Mouse (Mus musculus) megakaryocyte, adult 5-6 weeks (primary cell): ENCODE measurements around the gene Nup98. TPM values are rescaled to one million over a fixed set of nuclear protein-coding genes. Genes with fewer than 3 reads are reported as not detected.

Source experiments
- ATAC-seq: 2 replicates; pipeline ENCODE4 v1.8.0; 2016; ENCODE audit warnings: mild to moderate bottlenecking, inconsistent platforms; ENCODE audit not compliant: poor library complexity, severe bottlenecking
- total RNA-seq, 2 experiments: library from RNA; stranded (forward) in 1 of 2; stranded (reverse) in 1 of 2; fragments of 153-499, 151-499 nt in 1 of 2; fragments of 221-1000, 200-1000 nt in 1 of 2; gene quantifications; 2 replicates each; pipeline versions ENCODE4 v1.2.3 to v1.2.4; 2015 to 2017

The Nup98 gene
- total RNA-seq, 2 experiments from 2014 or later = 39.4 to 60.6 TPM

DNA sequence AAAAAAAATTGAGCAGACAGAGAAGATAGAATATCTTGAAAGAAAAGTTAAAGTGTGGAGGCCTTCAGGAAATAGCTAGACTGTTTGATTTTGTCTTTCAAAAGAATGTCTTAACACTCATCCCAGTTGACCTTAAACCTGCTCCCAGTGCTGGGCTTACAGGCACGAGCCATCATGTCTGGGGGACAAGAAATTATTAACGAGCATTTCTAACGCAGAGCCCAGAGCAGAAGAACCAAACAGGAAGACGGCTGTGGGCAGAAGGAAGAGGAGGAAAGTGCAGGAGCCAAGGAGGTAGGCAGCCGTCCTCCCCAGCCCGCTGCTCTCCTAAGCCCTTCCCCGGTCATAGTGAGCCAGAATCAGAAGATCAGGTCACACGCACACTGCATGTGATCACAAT lies 129.7 kb downstream of the Nup98 start:
- no peak for ATAC-seq

DNA sequence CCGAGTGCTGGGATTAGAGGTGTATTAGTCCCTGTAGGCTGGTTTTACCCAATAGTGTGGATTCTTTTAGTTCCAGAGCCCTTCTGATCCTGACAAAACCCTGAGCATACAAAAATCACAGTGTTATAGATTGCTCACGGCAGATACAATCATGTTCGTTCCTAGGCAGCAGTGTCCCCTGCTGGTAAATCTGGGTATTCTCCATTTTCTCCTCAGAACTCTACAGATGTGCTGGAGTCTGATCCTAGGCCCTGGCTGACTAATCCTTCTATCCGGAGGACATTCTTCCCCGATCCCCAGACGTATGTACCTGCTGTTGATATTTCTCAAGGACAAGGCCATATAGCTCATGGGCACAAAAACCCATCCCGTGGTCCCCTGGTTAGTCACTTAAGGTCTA lies 131.5 kb downstream of the Nup98 start:
- ATAC-seq = no peak

GRCm38 (mm10) chr7:102076714-102077296 lies 133.2 kb downstream of the Nup98 start:
- peak; percentile 43 for ATAC-seq

Other genes starting within 250 kb of the Nup98 start
- gene Il18bp, start 191.5 kb downstream of the Nup98 start, total RNA-seq (2015) = 8.8 and 11.1 TPM in 2 replicates
- gene Il18bp, start 191.5 kb downstream of the Nup98 start, total RNA-seq (2017) = 4.9 and 5.4 TPM in 2 replicates
- 13.3 and 14.9 TPM in 2 replicates for gene Rnf121, start 144.7 kb downstream of the Nup98 start, total RNA-seq (2015)
- 10.5 and 11.0 TPM in 2 replicates for gene Rnf121, start 144.7 kb downstream of the Nup98 start, total RNA-seq (2017)
- 7.1 and 9.5 TPM in 2 replicates for gene Xndc1, start 144.7 kb downstream of the Nup98 start, total RNA-seq (2015)
- gene Xndc1, start 144.7 kb downstream of the Nup98 start, total RNA-seq (2017) = 13.0 and 15.4 TPM in 2 replicates
- gene Xntrpc, start 144.5 kb downstream of the Nup98 start, total RNA-seq (2015) = 0.39 and 0.40 TPM in 2 replicates
- gene Xntrpc, start 144.5 kb downstream of the Nup98 start, total RNA-seq (2017) = not detected in 2 replicates
- gene Trpc2, start 127.1 kb downstream of the Nup98 start, total RNA-seq (2015) = 0.41 TPM in 1 of 2 replicates, not detected in the other
- gene Trpc2, start 127.1 kb downstream of the Nup98 start, total RNA-seq (2017) = 0.20 and 0.37 TPM in 2 replicates
- not detected in 2 replicates for gene Art1, start 108.4 kb downstream of the Nup98 start, total RNA-seq (2015)
- not detected in 2 replicates for gene Art1, start 108.4 kb downstream of the Nup98 start, total RNA-seq (2017)
- gene Art5, start 100.7 kb downstream of the Nup98 start, total RNA-seq (2015) = 0.20 TPM in 1 of 2 replicates, not detected in the other
- gene Art5, start 100.7 kb downstream of the Nup98 start, total RNA-seq (2017) = not detected in 2 replicates
- gene Chrna10, start 93.3 kb downstream of the Nup98 start, total RNA-seq (2015) = not detected in 2 replicates
- gene Chrna10, start 93.3 kb downstream of the Nup98 start, total RNA-seq (2017) = not detected in 2 replicates
- gene Pgap2, start within 50 bp of the Nup98 start, total RNA-seq (2015) = 32.7 and 38.7 TPM in 2 replicates
- gene Pgap2, start within 50 bp of the Nup98 start, total RNA-seq (2017) = 19.7 and 20.0 TPM in 2 replicates
- gene Rhog, start 45.9 kb upstream of the Nup98 start, total RNA-seq (2015) = 359 and 397 TPM in 2 replicates
- gene Rhog, start 45.9 kb upstream of the Nup98 start, total RNA-seq (2017) = 89.0 and 112 TPM in 2 replicates
- gene Stim1, start 57.6 kb upstream of the Nup98 start, total RNA-seq (2015) = 28.0 and 28.8 TPM in 2 replicates
- 35.5 and 59.3 TPM in 2 replicates for gene Stim1, start 57.6 kb upstream of the Nup98 start, total RNA-seq (2017)
- 161 and 172 TPM in 2 replicates for gene Rrm1, start 231.5 kb upstream of the Nup98 start, total RNA-seq (2015)
- gene Rrm1, start 231.5 kb upstream of the Nup98 start, total RNA-seq (2017) = 413 and 515 TPM in 2 replicates